Mouse (Mus musculus) MEL (cell line): Measurements from ENCODE around the gene Slc35e2. TPM values are rescaled to one million over a fixed set of nuclear protein-coding genes. Genes with fewer than 3 reads are reported as not detected.
"Not testable (repeated sequence)": the region's sequence is repeated elsewhere in the genome, so short reads cannot be mapped to it uniquely, and the experiment has no call there.

ENCODE experiments used
- DNase-seq: peaks from one replicate; pipeline ENCODE4 v3.0.0; 2011; ENCODE audit warnings: low read depth, low spot score
- H3K27ac ChIP-seq: 2 replicates; pipeline ENCODE4 v1.5.1; 2012; ENCODE audit warnings: low read depth, mild to moderate bottlenecking, control low read depth, low read length, moderate library complexity; ENCODE audit not compliant: control insufficient read depth
- H3K27me3 ChIP-seq, 2 experiments: fragments of 150-350 bp in 1 of 2; sonication (generic) in 1 of 2; 2 replicates each; pipeline ENCODE4 v1.6.1; 2012; ENCODE audit warnings: low read length in 2 of 2, mild to moderate bottlenecking in 2 of 2, improper control_type of control experiment in 1 of 2, moderate library complexity in 1 of 2; ENCODE audit not compliant: insufficient read depth in 2 of 2, control insufficient read depth in 1 of 2
- H3K36me3 ChIP-seq, 2 experiments: 2 replicates each; pipeline ENCODE4 v1.6.1; 2012 to 2014; ENCODE audit warnings: low read length in 2 of 2, improper control_type of control experiment in 1 of 2, inconsistent platforms in 1 of 2, mild to moderate bottlenecking in 1 of 2; ENCODE audit not compliant: insufficient read depth in 2 of 2, control insufficient read depth in 1 of 2
- H3K4me1 ChIP-seq, 2 experiments: fragments of 150-350 bp in 1 of 2; sonication (generic) in 1 of 2; 2 replicates each; pipeline ENCODE4 v1.6.1; 2012; ENCODE audit warnings: low read length in 2 of 2, improper control_type of control experiment in 1 of 2, mild to moderate bottlenecking in 1 of 2; ENCODE audit not compliant: insufficient read depth in 2 of 2, control insufficient read depth in 1 of 2
- H3K4me3 ChIP-seq, 2 experiments: fragments of 150-350 bp in 1 of 2; sonication (generic) in 1 of 2; 2 replicates each; pipeline ENCODE4 v1.5.1; 2012; ENCODE audit warnings: low read depth in 2 of 2, low read length in 2 of 2, mild to moderate bottlenecking in 2 of 2, moderate library complexity in 2 of 2, control low read depth in 1 of 2, improper control_type of control experiment in 1 of 2; ENCODE audit not compliant: control insufficient read depth in 1 of 2, insufficient read depth in 1 of 2
- H3K79me2 ChIP-seq: 2 replicates; pipeline ENCODE4 v1.6.1; 2012; ENCODE audit warnings: mild to moderate bottlenecking, low read length, moderate library complexity; ENCODE audit not compliant: control insufficient read depth, poor library complexity, insufficient read depth
- H3K9ac ChIP-seq: 2 replicates; pipeline ENCODE4 v1.6.1; 2012; ENCODE audit warnings: low read depth, mild to moderate bottlenecking, control low read depth, low read length, moderate library complexity; ENCODE audit not compliant: control insufficient read depth, poor library complexity, severe bottlenecking
- H3K9me3 ChIP-seq: fragments of 150-350 bp; sonication (generic); replicated peaks from 2 replicates; pipeline ENCODE4 v1.6.1; 2012; ENCODE audit warnings: mild to moderate bottlenecking, low read length, improper control_type of control experiment, moderate library complexity; ENCODE audit not compliant: insufficient read depth
- BHLHE40 ChIP-seq: IDR thresholded peaks from 2 replicates; pipeline ENCODE4 v1.6.1; 2012; ENCODE audit warnings: low read depth, mild to moderate bottlenecking, inconsistent platforms, low read length, improper control_type of control experiment, borderline replicate concordance
- CHD1 ChIP-seq: IDR thresholded peaks from 2 replicates; pipeline ENCODE4 v1.6.1; 2012; ENCODE audit warnings: low read depth, mild to moderate bottlenecking, inconsistent platforms, low read length, improper control_type of control experiment
- CHD2 ChIP-seq: IDR thresholded peaks from 2 replicates; pipeline ENCODE4 v1.6.1; 2011; ENCODE audit warnings: low read length, improper control_type of control experiment
- GATA1 ChIP-seq: IDR thresholded peaks from 2 replicates; pipeline ENCODE4 v1.6.1; 2011; ENCODE audit warnings: low read depth, low read length, improper control_type of control experiment
- HCFC1 ChIP-seq: IDR thresholded peaks from 2 replicates; pipeline ENCODE4 v1.6.1; 2012; ENCODE audit warnings: low read depth, mild to moderate bottlenecking, inconsistent platforms, low read length, improper control_type of control experiment, moderate library complexity
- KAT2A ChIP-seq: conservative IDR thresholded peaks from 2 replicates; pipeline ENCODE4 v1.6.1; 2012; ENCODE audit warnings: low read depth, low read length, improper control_type of control experiment, inconsistent platforms
- MXI1 ChIP-seq: IDR thresholded peaks from 2 replicates; pipeline ENCODE4 v1.6.1; 2011; ENCODE audit warnings: mild to moderate bottlenecking, low read depth, low read length, improper control_type of control experiment
- NELFE ChIP-seq: IDR thresholded peaks from 2 replicates; pipeline ENCODE4 v1.6.1; 2011; ENCODE audit warnings: low read depth, low read length, improper control_type of control experiment
- NRF1 ChIP-seq: IDR thresholded peaks from 2 replicates; pipeline ENCODE4 v1.6.1; 2014; ENCODE audit warnings: low read depth, mild to moderate bottlenecking, inconsistent platforms, low read length, improper control_type of control experiment, moderate library complexity; ENCODE audit not compliant: poor library complexity, insufficient read depth, severe bottlenecking
- POLR2A ChIP-seq, 2 experiments: IDR thresholded peaks; 2 replicates each; pipeline ENCODE4 v1.6.1; 2011 to 2012; ENCODE audit warnings: low read length in 2 of 2, mild to moderate bottlenecking in 2 of 2, control low read depth in 1 of 2, improper control_type of control experiment in 1 of 2, low read depth in 1 of 2, moderate library complexity in 1 of 2; ENCODE audit not compliant: control insufficient read depth in 1 of 2, insufficient read depth in 1 of 2, poor library complexity in 1 of 2
- RCOR1 ChIP-seq: IDR thresholded peaks from 2 replicates; pipeline ENCODE4 v1.6.1; 2012; ENCODE audit warnings: low read depth, mild to moderate bottlenecking, inconsistent platforms, low read length, improper control_type of control experiment
- SIN3A ChIP-seq: IDR thresholded peaks from 2 replicates; pipeline ENCODE4 v1.6.1; 2012; ENCODE audit warnings: low read length, improper control_type of control experiment, inconsistent platforms
- SMC3 ChIP-seq: IDR thresholded peaks from 2 replicates; pipeline ENCODE4 v1.6.1; 2011; ENCODE audit warnings: low read depth, low read length, improper control_type of control experiment
- TBP ChIP-seq: IDR thresholded peaks from 2 replicates; pipeline ENCODE4 v1.8.0; 2011; ENCODE audit warnings: low read depth, low read length, improper control_type of control experiment
- USF1 ChIP-seq: IDR thresholded peaks from 2 replicates; pipeline ENCODE4 v1.6.1; 2014; ENCODE audit warnings: low read depth, mild to moderate bottlenecking, inconsistent platforms, low read length, improper control_type of control experiment, moderate library complexity
- USF2 ChIP-seq, 2 experiments: IDR thresholded peaks; 2 replicates each; pipeline ENCODE4 v1.6.1; 2011 to 2012; ENCODE audit warnings: improper control_type of control experiment in 2 of 2, low read length in 2 of 2, borderline replicate concordance in 1 of 2, inconsistent platforms in 1 of 2, low read depth in 1 of 2, mild to moderate bottlenecking in 1 of 2; ENCODE audit not compliant: insufficient read depth in 1 of 2
- ZC3H11A ChIP-seq: IDR thresholded peaks from 2 replicates; pipeline ENCODE4 v1.6.1; 2012; ENCODE audit warnings: low read depth, mild to moderate bottlenecking, inconsistent platforms, low read length, improper control_type of control experiment
- polyA plus RNA-seq, 2 experiments: library from polyadenylated mRNA; stranded (reverse) in 1 of 2; unstranded in 1 of 2; fragments of >175 nt in 1 of 2; fragments of >200 nt in 1 of 2; gene quantifications; 2 replicates each; pipeline versions ENCODE4 v1.2.1 to v1.2.4; 2012; ENCODE audit warnings: low replicate concordance in 2 of 2, low read depth in 1 of 2; ENCODE audit not compliant: insufficient read length in 2 of 2, insufficient read depth in 1 of 2, missing spikeins in 1 of 2
- total RNA-seq: library from RNA; depleted of rRNA; stranded (reverse); fragments of 300-350 nt; gene quantifications from 2 replicates; pipeline ENCODE4 v1.2.3, GENCODE M21; 2012

Slc35e2 gene
- total and polyA plus RNA-seq, 3 experiments: 6.4 to 9.9 TPM; not detected in 1

- TF ChIP-seq CHD2 (no peak), USF1 (no peak), CHD1 (no peak), ZC3H11A (peak; percentile 68), MXI1 (no peak), SIN3A (peak; percentile 77), RCOR1 (peak; percentile 75), NELFE (no peak), USF2 (IDR thresholded peaks at IDR 0.05; ENCODE audit: borderline replicate concordance in 1 of 2, insufficient read depth in 1 of 2, low read depth in 1 of 2, low read length in 2 of 2) (no peak), BHLHE40 (no peak), POLR2A (IDR thresholded peaks at IDR 0.05; ENCODE audit: control insufficient read depth in 1 of 2, insufficient read depth in 1 of 2, low read depth in 1 of 2, low read length in 2 of 2, poor library complexity in 1 of 2) (no peak), TBP (0 out of 2 replicates have a peak, but pooled peaks have one; percentile 18)
These were observed 33.0 kb upstream of the Slc35e2 start (continued) for GRCm38 (mm10) chr4:155568170-155568569.

GRCm38 (mm10) chr4:155568632-155569370 is 32.4 kb upstream of the Slc35e2 start:
- TF ChIP-seq KAT2A: no peak
- TF ChIP-seq HCFC1: 0 out of 2 replicates have a peak, but pooled peaks have one; percentile 1
- peaks cover 10 to 42% of the 10 kb centered on the region in 2 experiments for H3K4me1 ChIP-seq
- no peaks in the 10 kb centered on the region for H3K9me3 ChIP-seq
- H3K4me3 ChIP-seq: no peak overlapping the region
- peaks cover 2 to 42% of the 10 kb centered on the region in 2 experiments; a peak in 3 of 4 replicates for H3K36me3 ChIP-seq
- no peak overlapping the region for H3K27ac ChIP-seq
- no peak overlapping the region for H3K9ac ChIP-seq
- DNase-seq: no peak
- H3K79me2 ChIP-seq: peaks cover 81% of the 10 kb centered on the region
- H3K27me3 ChIP-seq: no peaks in the 10 kb centered on the region

GRCm38 (mm10) chr4:155569818-155570217 is 31.4 kb upstream of the Slc35e2 start:
- no peak overlapping the region for H3K4me3 ChIP-seq
- H3K9me3 ChIP-seq: no peaks in the 10 kb centered on the region
- H3K9ac ChIP-seq: no peak overlapping the region
- H3K79me2 ChIP-seq: peaks cover 76% of the 10 kb centered on the region
- TF ChIP-seq NELFE (no peak), GATA1 (no peak), NRF1 (no peak), SMC3 (no peak)
- H3K4me1 ChIP-seq: peaks cover 10 to 43% of the 10 kb centered on the region in 2 experiments
- DNase-seq: no peak
- no peak overlapping the region for H3K27ac ChIP-seq
- H3K27me3 ChIP-seq: no peaks in the 10 kb centered on the region
- peaks cover 2 to 46% of the 10 kb centered on the region in 2 experiments; a peak in 3 of 4 replicates for H3K36me3 ChIP-seq

- H3K9ac ChIP-seq, DNase-seq, H3K4me3 ChIP-seq, H3K27me3 ChIP-seq, H3K9me3 ChIP-seq: not testable (repeated sequence)
- Histone ChIP-seq H3K79me2 (peaks cover 74% of the 10 kb centered on the region), H3K36me3 (peaks cover 2 to 41% of the 10 kb centered on the region in 2 experiments; a peak in 3 of 4 replicates), H3K27ac (peak overlapping the region; percentile 21), H3K4me1 (peaks cover 7 to 40% of the 10 kb centered on the region in 2 experiments)
These were observed 30.9 kb upstream of the Slc35e2 start for GRCm38 (mm10) chr4:155570315-155570714.
